Mouse (Mus musculus): Measurements from ENCODE around the gene Zscan4-ps1.
"Not testable (repeated sequence)": the region's sequence is repeated elsewhere in the genome, so short reads cannot be mapped to it uniquely, and the experiment has no call there.

The Zscan4-ps1 gene

DNA sequence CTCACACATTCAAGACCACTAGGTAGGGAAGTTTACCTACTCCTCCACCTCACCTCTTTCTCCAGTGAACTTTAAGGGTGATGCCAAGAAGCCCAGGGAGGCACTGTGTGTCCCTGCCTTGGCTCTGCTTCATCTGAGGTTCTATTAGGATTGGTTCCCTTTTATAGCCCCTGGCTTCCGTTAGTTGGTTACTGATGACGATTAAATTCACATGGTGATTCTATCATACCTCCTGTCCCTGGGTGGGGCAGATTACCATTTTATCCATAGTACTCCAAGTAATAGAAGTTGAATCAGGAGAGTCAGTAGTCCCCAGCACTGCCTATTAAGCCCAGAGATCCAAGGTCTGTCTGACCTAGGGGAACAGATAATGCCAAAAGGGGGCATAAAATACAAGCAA lies at the start of gene Zscan4-ps1:
Zscan4-ps1 (minus strand) TSS at position 101 of the 400 bp plus-strand sequence.
- DNase-seq (ENCODE audit: low spot score) = not testable (repeated sequence)
